Mouse (Mus musculus) hindbrain, embryonic 14.5 days (tissue): ENCODE results near the gene Ankrd60. TPM values are rescaled to one million over a fixed set of nuclear protein-coding genes. Genes with fewer than 3 reads are reported as not detected.
A peak's percentile ranks its signal among the peaks of the same experiment; 100 is the strongest.

Experiments
- ATAC-seq: fragments of 200-750 bp; cut with Nextera tagmentation; 2 replicates; pipeline ENCODE4 v1.8.0; 2017; ENCODE audit warnings: moderate number of reproducible peaks, mild to moderate bottlenecking, moderate TSS enrichment, moderate library complexity; ENCODE audit not compliant: low FRiP score
- DNase-seq: peaks from one replicate; pipeline ENCODE4 v3.0.0-alpha.2; 2015; ENCODE audit warnings: low spot score
- H3K27ac ChIP-seq: fragments of 300-500 bp; sonication (generic); 2 replicates; pipeline ENCODE4 v1.5.1; 2014; ENCODE audit warnings: mild to moderate bottlenecking, moderate library complexity
- H3K27me3 ChIP-seq: fragments of 300-500 bp; sonication (generic); 2 replicates; pipeline ENCODE4 v1.6.1; 2014; ENCODE audit warnings: mild to moderate bottlenecking, low read length, mixed read lengths; ENCODE audit not compliant: control insufficient read depth, insufficient read depth
- H3K36me3 ChIP-seq: fragments of 300-500 bp; sonication (generic); replicated peaks from 2 replicates; pipeline ENCODE4 v1.6.1; 2014; ENCODE audit not compliant: control insufficient read depth, insufficient read depth
- H3K4me1 ChIP-seq: fragments of 300-500 bp; sonication (generic); replicated peaks from 2 replicates; pipeline ENCODE4 v1.6.1; 2014; ENCODE audit warnings: antibody characterized with exemption, low read length, mixed read lengths; ENCODE audit not compliant: control insufficient read depth, insufficient read depth
- H3K4me2 ChIP-seq: fragments of 300-500 bp; sonication (generic); replicated peaks from 2 replicates; pipeline ENCODE4 v1.6.1; 2014; ENCODE audit warnings: mild to moderate bottlenecking, moderate library complexity
- H3K4me3 ChIP-seq: fragments of 300-500 bp; sonication (generic); replicated peaks from 2 replicates; pipeline ENCODE4 v1.5.1; 2014; ENCODE audit warnings: mild to moderate bottlenecking, low read length
- H3K9ac ChIP-seq: fragments of 300-500 bp; sonication (generic); 2 replicates; pipeline ENCODE4 v1.6.1; 2014
- H3K9me3 ChIP-seq: fragments of 300-500 bp; sonication (generic); 2 replicates; pipeline ENCODE4 v1.6.1; 2016; ENCODE audit warnings: low read length; ENCODE audit not compliant: control insufficient read depth
- WGBS: fragments of 180-500 bp; shearing (Covaris S2); extraction: QIAGEN DNeasy Blood & Tissue Kit; methylation state at CpG from one replicate; pipeline ENCODE4 v1.1.7; 2014; 5-methylcytosine and 5-hydroxymethylcytosine counted together
- polyA plus RNA-seq: library from polyadenylated mRNA; unstranded; fragments of >200 nt; fragmentation: Nextera tagmentation; extraction: Ambion mirVana; gene quantifications from 2 replicates; pipeline ENCODE4 v1.2.1, GENCODE M21; 2014

Ankrd60 gene
- polyA plus RNA-seq, 1 experiment from 2014 or later: not detected

DNA sequence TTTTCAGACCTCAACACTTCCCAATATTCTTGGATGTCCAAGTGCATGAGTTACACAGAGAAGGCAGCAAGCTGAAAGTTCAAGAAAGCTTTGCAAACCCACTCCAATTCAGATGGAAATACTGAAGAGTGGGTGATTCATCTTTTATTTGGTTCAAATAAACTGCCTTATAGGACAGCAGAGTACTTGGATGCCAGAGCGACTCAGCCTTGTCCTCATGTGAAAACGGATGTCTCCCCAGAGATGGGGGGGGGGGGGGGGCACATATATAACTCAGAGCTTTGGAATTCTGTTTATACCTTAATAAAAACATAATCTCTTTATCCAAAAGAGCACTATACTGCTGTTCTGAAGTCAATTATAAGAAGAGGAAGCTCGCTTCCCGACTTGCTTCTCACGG, 9.2 kb upstream of the Ankrd60 start:
- no peak overlapping the region for H3K4me3 ChIP-seq
- no peaks in the 10 kb centered on the region for H3K36me3 ChIP-seq
- no peak overlapping the region for H3K27ac ChIP-seq
- H3K4me2 ChIP-seq: no peak overlapping the region
- H3K27me3 ChIP-seq: peaks cover 15% of the 10 kb centered on the region
- H3K9me3 ChIP-seq: peaks cover 5% of the 10 kb centered on the region; the same call in 1 of the 2 replicates
- WGBS: 77% methylated on average over 5 of the region's 5 CpGs
- ATAC-seq: no peak
- no peak for DNase-seq
- no peak overlapping the region for H3K9ac ChIP-seq
- peaks cover 5% of the 10 kb centered on the region; the same call in 1 of the 2 replicates for H3K4me1 ChIP-seq

DNA sequence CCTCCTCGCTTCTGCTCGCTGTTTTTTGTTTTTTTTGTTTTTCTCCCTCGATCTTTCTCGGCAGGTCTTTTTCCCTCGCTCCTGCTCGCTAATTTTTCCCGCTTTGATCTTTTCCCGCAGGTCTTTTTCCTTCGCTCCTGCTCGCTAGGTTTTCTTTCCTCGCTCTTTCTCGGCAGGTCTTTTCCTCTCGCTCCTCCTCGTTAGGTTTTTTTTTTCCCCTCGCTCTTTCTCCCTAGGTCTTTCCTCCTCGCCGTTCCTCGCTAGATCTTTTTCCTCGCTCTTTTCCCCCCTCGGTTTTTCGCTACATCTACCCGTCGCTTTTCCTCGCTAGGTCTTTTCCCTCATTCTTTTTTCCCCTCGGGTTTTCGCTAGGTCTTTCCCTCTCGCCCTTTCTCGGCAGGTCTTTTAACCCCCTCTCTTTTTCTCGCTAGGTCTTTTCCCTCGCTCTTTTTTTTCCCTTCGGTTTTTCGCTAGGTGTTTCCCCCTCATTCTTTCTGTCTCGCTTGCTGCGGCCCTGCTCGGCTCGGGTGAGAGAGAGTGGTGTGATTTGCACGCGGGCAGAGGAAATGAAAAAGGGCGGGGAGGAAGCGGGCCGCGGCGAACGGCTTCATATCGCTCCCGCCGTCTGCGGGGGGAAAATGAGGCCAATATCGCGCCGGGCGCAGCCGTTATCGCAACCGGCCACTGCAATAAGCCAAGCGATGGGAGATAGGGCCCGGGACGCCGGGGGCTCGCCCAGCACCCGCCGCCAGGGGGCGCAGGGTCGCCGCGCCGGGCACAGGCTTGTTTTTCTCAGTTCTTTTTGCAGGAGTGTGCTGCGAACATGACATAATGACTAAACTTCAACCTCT, 8.2 kb upstream of the Ankrd60 start:
- H3K36me3 ChIP-seq: no peaks in the 10 kb centered on the region
- under 1% methylated on average over 68 of the region's 68 CpGs for WGBS
- ATAC-seq (peak; percentile 44; the same call in 1 of the 2 replicates), DNase-seq (peak; percentile 60)
- H3K4me3 ChIP-seq: peak overlapping the region; percentile 38
- peak overlapping the region; percentile 79 for H3K4me2 ChIP-seq
- peaks cover 5% of the 10 kb centered on the region; the same call in 1 of the 2 replicates for H3K4me1 ChIP-seq
- H3K9ac ChIP-seq: peak overlapping the region; percentile 54
- peaks cover 15% of the 10 kb centered on the region for H3K27me3 ChIP-seq
- peak overlapping the region; percentile 69; the same call in 1 of the 2 replicates for H3K27ac ChIP-seq
- H3K9me3 ChIP-seq: peaks cover 5% of the 10 kb centered on the region; the same call in 1 of the 2 replicates

DNA sequence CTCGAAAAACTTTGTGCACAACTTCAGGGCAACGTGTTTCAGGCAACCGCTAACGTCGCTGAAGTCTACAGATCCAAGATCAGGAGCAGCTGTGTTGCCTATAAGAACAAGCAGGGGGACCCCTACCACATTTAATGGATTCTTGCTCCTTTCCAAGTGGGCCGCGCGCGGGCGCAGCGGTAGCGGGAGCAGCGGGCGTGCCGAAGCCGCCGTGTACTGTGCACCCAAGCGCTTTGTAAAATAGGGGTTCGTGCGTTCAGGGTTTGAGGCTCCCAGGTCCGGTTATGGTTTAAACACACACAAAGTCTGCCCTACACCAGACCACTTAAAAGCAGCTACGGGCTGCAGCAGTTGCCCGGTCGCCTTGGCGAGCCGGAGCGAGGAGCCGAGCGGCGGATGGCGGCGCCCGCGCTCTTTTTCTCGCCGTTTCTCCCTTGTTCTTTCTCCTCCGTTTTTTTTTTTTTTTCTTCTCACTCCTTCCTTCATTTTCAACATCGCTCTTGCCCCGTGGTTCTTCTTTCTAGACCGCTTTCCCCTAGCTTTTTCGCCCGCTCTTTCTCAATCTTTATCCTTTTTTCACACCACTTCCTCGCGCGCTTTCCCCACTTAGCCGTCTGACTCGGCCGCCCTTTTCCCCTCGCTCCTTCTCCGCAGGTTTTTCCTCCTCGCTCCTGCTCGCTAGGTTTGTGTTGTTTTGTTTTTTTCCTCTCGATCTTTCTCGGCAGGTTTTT, 7.4 kb upstream of the Ankrd60 start:
- Histone ChIP-seq H3K27me3 (peaks cover 15% of the 10 kb centered on the region), H3K4me1 (peaks cover 5% of the 10 kb centered on the region; the same call in 1 of the 2 replicates), H3K4me2 (peak overlapping the region; percentile 79), H3K4me3 (peak overlapping the region; percentile 38), H3K27ac (peak overlapping the region; percentile 69), H3K36me3 (no peaks in the 10 kb centered on the region), H3K9me3 (peaks cover 5% of the 10 kb centered on the region; the same call in 1 of the 2 replicates), H3K9ac (peak overlapping the region; percentile 54)
- WGBS: under 1% methylated on average over 54 of the region's 54 CpGs
- DNase-seq: peak; percentile 80
- peak; percentile 90 for ATAC-seq

DNA sequence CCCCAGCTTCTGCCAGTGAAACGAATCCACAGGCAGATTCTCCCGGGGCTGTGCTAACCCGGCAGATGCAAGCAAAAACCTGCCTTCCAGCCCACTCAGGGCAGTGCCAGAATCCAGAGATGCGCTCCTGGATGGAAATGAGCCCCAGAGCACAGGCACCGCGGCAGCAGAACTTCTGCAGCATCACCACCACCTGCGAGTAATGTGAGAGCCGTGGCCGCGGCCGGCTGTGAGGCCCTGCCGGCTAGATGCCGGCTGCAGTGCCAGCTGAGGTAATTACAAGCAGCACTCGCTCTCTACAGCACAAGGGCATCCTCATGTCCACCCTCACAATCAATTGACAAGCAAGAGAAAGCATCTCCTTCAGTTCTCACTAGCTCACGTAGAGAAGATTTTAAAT, 6.2 kb upstream of the Ankrd60 start:
- Histone ChIP-seq H3K9me3 (peaks cover 5% of the 10 kb centered on the region; the same call in 1 of the 2 replicates), H3K27me3 (peaks cover 15% of the 10 kb centered on the region), H3K4me1 (peaks cover 5% of the 10 kb centered on the region; the same call in 1 of the 2 replicates), H3K36me3 (no peaks in the 10 kb centered on the region), H3K4me2 (no peak overlapping the region), H3K9ac (no peak overlapping the region), H3K4me3 (no peak overlapping the region), H3K27ac (no peak overlapping the region)
- DNase-seq (no peak), ATAC-seq (no peak)
- WGBS: 39% methylated on average over 15 of the region's 15 CpGs

DNA sequence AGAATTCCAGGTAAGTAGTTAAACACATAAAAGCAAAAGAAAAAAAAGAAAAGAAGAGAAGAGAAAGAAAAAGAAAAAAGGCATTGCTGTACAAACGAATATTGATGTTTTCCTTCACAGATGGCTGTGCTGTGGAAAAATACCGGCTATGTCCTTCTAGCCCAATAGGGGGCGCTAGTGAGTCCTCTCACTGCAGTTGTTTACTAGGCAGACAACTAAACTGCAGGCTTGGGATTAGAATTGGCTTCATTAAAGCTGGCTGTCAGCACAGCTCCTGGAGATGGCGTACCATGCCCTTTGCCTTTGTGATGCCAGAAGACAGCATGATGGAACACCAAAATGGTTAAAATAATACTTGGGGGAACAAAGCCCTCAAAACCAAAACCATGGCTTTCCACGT, 5.3 kb upstream of the Ankrd60 start:
- H3K9ac ChIP-seq: no peak overlapping the region
- WGBS: 39% methylated on average over 5 of the region's 5 CpGs
- H3K9me3 ChIP-seq: peaks cover 5% of the 10 kb centered on the region; the same call in 1 of the 2 replicates
- H3K27ac ChIP-seq: no peak overlapping the region
- H3K4me1 ChIP-seq: peaks cover 6% of the 10 kb centered on the region; the same call in 1 of the 2 replicates
- DNase-seq: peak; percentile 60
- no peaks in the 10 kb centered on the region for H3K36me3 ChIP-seq
- ATAC-seq: no peak
- no peak overlapping the region for H3K4me2 ChIP-seq
- H3K4me3 ChIP-seq: no peak overlapping the region
- H3K27me3 ChIP-seq: peaks cover 19% of the 10 kb centered on the region

DNA sequence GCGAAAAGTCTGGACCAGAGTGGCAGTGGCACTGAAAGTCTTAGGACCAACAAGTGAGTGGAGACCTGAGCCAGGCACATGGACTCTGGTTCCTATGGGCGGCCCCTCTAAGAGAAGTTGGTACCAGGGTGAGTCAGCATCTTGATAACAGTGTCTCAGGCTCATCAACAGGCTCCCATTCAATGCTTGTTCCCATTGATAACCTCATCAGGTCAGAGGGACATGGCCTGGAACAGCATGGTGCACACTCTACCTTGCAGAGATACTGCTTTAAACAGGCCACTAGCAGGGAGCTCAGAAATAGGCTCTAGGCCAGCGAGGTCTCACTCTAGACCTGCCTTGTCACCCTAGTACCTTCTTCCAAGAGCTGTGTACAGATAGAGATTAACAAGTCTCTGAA, 4.7 kb upstream of the Ankrd60 start:
- no peak overlapping the region for H3K9ac ChIP-seq
- H3K27me3 ChIP-seq: peaks cover 21% of the 10 kb centered on the region
- no peaks in the 10 kb centered on the region for H3K36me3 ChIP-seq
- no peak overlapping the region for H3K4me2 ChIP-seq
- no peak overlapping the region for H3K27ac ChIP-seq
- WGBS: 93% methylated on average over 3 of the region's 3 CpGs
- H3K4me1 ChIP-seq: peaks cover 11% of the 10 kb centered on the region
- H3K4me3 ChIP-seq: no peak overlapping the region
- DNase-seq (no peak), ATAC-seq (no peak)
- peaks cover 5% of the 10 kb centered on the region; the same call in 1 of the 2 replicates for H3K9me3 ChIP-seq

DNA sequence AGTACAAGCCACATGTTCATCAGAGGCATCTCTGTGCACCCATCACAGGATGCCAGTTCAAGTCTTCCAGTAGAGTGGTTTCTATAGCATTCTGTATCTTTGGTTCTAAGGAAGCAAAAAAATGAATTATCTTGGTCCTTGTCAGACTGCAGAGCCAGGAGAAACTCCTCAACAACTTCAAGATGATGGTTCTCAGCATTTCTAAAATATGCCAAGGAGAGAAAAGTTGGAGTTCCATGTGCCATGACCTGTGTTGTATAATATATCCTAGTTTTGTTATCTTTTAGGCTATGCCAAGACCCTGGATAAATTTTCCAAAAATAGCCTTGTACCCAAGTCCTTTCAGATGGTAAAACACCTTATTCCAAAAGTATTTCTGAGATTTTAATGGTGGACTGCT, 2.9 kb upstream of the Ankrd60 start:
- ATAC-seq (no peak), DNase-seq (peak; percentile 54)
- Histone ChIP-seq H3K4me2 (no peak overlapping the region), H3K27ac (no peak overlapping the region), H3K36me3 (no peaks in the 10 kb centered on the region), H3K9ac (no peak overlapping the region), H3K9me3 (no peaks in the 10 kb centered on the region), H3K27me3 (peaks cover 21% of the 10 kb centered on the region), H3K4me1 (peaks cover 9% of the 10 kb centered on the region; the same call in 1 of the 2 replicates), H3K4me3 (no peak overlapping the region)

DNA sequence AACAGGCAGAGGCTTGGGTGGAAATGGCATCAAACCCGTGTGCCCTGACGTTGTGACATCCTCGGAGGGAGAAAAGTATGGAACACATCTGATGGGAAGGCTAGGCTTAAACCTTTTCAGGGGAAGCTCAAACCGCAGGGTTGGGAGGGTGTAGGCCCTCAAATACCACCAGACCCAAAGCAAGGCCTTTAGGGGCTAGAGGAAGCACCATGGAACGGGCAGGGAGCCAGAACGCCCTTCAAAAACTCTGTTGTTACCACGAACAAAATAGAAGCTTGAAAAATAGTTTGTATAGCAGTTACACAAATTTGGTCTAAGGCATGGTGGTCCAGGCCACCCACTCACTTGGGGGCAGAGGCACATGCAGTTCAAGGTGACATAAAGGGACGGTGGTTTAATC, 430 bp upstream of the Ankrd60 start:
- 25% methylated on average over 8 of the region's 8 CpGs for WGBS
- DNase-seq (no peak), ATAC-seq (no peak)
- H3K27ac ChIP-seq: no peak overlapping the region
- H3K4me3 ChIP-seq: peak overlapping the region; percentile 38
- H3K4me1 ChIP-seq: peaks cover 9% of the 10 kb centered on the region; the same call in 1 of the 2 replicates
- peak overlapping the region; percentile 92 for H3K4me2 ChIP-seq
- peaks cover 13% of the 10 kb centered on the region for H3K27me3 ChIP-seq
- no peaks in the 10 kb centered on the region for H3K9me3 ChIP-seq
- peak overlapping the region; percentile 58; the same call in 1 of the 2 replicates for H3K9ac ChIP-seq
- H3K36me3 ChIP-seq: no peaks in the 10 kb centered on the region

DNA sequence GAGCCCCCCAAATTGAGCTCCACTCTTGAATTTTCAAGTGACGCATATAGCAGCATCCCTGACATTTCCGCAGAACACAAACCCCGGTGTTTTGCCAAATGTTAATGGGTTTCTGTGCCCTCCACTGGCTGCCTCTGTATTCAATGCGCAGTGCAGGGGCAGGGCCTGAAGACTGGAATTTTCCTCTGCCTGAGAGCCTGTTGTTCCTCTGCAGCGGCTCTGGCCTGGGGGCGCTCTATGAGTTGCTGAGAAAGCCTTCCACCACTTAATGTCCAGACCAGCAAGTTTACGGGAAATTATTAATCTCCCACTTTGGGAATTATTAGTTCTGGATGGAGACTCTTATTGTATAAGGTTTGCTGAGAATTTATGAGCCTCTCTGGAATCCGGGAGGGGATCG, 14.0 kb downstream of the Ankrd60 start:
- no peaks in the 10 kb centered on the region for H3K36me3 ChIP-seq
- H3K4me1 ChIP-seq: no peaks in the 10 kb centered on the region
- H3K4me3 ChIP-seq: no peak overlapping the region
- H3K27ac ChIP-seq: no peak overlapping the region
- DNase-seq (no peak), ATAC-seq (no peak)
- no peak overlapping the region for H3K4me2 ChIP-seq
- no peak overlapping the region for H3K9ac ChIP-seq
- no peaks in the 10 kb centered on the region for H3K9me3 ChIP-seq
- 53% methylated on average over 9 of the region's 9 CpGs for WGBS
- no peaks in the 10 kb centered on the region for H3K27me3 ChIP-seq
